Mouse (Mus musculus): ENCODE measurements around the gene Nova2. TPM values are rescaled to one million over a fixed set of nuclear protein-coding genes. Genes with fewer than 3 reads are reported as not detected.

Nova2 gene
- 10 to 100 TPM; 69.9 to 70.1 TPM for total RNA-seq (2021)
- long read RNA-seq, experiment 1, full-length matches to known transcripts = 6 of 38 reads
- long read RNA-seq, experiment 1, partial matches to known transcripts = 10 of 38 reads
- long read RNA-seq, experiment 1, other reads (novel, unspliced or antisense) = 22 of 38 reads
- long read RNA-seq, experiment 2, full-length matches to known transcripts = 4 of 20 reads
- long read RNA-seq, experiment 2, partial matches to known transcripts = 8 of 20 reads
- long read RNA-seq, experiment 2, other reads (novel, unspliced or antisense) = 8 of 20 reads

DNA sequence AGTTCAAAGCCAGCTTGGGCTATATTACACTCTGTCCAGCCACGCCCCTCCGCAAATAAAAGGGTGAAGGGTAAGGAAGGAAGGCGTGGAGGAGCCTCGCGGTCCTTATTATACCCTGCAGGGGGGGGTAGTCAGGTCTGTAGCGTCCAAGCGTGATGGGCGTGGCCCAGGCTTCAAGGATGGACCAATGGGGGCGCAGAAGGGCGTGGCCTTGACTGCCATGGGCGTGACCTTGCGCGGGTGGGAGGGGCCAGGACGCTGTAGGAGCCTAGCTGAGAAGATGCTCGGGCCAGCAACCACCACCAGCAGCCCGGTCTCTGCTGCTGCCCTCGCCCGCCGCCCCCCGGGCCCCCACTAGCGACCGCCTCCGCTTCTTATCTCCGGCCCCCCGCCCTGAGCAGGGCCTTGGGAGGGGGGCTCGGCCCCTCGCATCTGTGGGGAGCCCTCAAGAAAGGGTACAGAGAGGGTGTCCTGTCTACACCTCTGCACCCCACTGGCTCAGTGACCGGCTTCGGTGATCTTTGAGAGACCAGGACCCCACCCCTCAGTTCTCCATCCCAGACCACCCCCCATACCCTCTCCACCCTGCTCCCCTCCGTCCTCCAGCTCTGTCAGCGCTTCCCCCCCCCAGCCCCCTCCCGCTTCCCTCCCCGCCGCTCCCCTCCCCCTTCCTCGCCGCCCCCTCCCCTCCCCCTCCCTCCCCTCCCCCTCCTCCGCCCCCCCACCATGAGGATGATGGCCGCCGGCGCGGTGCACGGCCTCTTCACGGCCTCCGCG lies at the start of gene Nova2:
Gene Nova2, plus strand, starts transcription at position 727 of the 777 bp plus-strand sequence.
- DNase-seq (ENCODE audit: low spot score in 2 of 2) = peak; percentile 95 to 96

DNA sequence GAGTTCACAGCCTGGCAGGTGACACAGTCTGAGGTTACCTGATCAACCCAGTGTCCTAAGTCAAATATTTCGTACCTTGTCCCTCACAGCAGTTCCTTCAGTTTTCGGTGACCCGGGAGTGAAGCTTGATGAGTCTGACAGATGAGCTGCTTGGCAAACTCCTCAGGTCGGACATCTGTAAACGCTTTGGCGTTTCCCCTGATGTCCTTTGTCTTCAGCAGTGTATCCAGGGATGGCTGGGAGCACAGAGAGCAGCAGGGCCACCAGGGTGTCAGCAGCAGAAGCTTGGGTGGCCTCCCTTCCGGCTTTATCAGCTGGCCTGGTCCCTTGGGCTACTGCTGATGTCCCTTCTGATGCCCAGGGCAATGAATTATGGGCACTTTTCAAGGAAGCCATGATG lies 47.0 kb upstream of the Nova2 start:
- no peak for DNase-seq (ENCODE audit: low spot score in 2 of 2)

DNA sequence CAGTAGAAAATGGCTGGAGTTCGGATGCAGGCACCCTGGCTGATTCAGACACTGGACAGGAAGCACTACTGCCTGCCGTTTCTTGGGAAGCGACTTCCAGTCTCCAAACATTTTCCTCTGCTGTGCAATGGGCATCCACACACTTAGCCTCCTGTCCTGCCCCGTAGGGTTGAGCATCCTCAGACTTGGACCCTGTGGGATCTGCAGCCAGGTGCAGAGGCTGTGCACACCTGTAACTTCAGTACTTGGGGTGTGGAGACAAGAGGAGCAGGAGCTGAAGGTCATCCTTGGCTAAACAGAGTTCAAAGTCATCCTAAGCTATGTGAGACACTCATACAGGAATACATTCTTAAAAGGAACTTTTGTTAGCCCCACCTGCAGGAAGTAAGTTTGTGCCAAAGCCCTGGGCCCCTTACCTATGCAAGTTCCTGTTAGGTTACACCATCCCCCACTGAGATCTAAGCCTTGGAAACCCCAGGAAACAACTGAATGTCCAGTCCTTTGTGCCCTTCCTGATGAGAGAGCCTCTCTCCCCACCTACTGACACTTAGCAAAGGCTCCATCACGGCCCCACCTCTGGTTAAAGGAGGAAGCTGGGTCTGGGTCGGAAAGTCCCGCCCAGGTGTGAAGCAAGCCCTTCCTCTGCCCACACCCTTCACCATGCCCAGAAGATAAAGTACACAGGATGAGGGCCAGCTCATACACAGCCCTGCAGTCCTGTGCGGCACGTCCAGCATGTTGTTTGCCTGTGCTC lies 41.5 kb upstream of the Nova2 start:
- DNase-seq (ENCODE audit: low spot score in 2 of 2) = no peak

DNA sequence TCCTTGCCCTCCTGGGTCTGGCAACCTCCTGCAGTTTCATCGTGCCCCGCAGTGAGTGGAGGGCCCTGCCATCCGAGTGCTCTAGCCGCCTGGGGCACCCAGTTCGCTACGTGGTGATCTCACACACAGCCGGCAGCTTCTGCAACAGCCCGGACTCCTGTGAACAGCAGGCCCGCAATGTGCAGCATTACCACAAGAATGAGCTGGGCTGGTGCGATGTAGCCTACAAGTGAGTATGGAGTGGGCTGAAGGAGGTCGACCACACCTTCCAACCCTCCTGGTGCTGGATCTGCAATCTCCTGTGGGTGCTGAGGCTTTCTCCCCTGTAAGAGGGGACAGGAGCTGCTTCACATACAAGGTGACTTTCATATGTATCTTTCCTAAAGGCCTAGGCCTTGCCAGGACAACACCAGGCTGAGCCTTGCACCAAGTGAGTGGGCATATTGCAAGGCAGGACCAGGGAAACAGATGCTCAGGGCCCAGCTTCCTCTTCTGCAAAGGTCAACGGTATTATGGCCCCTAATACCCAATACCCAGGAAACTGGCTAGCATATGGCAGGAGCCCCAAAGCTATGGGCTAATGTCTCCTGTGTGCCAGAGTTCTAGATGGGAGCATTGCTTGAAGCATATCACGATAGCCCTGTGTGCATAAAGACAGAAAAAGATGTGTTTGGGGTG lies 40.8 kb upstream of the Nova2 start:
- DNase-seq (ENCODE audit: low spot score in 2 of 2) = no peak

DNA sequence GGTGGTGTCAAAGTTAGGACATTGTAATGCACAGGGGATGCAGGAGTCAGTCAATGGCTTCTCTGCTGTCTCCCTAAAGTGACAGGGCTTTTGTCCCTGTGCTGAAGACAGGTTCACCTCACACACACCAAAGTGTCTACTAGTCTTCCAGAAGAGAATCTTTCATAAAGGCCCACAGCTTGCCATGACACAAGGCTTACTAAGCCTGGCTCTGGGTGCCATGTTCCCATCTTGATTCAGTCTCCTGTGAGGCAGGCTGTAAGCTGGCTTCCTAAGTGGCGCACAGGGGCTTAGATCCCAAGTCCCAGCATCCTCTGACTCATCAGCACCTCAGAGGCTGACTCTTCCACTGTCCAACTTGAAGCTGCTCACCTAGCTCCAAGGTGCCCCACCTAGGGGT lies 38.7 kb upstream of the Nova2 start:
- DNase-seq (ENCODE audit: low spot score in 2 of 2) = no peak

DNA sequence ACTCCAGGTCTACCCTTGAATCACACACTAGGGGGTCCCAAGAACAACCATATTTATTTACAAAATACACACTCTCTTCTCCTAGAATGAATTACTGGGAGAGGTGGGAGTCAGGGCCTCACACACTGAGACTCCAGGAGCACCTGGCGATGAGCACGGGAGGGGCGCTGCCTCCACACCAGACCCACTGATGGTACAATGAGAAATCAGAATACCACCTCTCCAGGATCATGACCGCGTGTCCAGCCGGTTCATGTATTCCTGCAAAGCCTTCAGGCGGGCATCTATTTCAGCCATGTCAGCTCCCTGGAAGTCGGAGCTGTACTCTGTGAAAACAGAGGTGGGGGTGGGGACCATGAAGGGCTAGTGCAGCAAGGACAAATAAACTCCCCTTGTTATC lies 34.8 kb upstream of the Nova2 start:
- DNase-seq (ENCODE audit: low spot score in 2 of 2) = no peak

DNA sequence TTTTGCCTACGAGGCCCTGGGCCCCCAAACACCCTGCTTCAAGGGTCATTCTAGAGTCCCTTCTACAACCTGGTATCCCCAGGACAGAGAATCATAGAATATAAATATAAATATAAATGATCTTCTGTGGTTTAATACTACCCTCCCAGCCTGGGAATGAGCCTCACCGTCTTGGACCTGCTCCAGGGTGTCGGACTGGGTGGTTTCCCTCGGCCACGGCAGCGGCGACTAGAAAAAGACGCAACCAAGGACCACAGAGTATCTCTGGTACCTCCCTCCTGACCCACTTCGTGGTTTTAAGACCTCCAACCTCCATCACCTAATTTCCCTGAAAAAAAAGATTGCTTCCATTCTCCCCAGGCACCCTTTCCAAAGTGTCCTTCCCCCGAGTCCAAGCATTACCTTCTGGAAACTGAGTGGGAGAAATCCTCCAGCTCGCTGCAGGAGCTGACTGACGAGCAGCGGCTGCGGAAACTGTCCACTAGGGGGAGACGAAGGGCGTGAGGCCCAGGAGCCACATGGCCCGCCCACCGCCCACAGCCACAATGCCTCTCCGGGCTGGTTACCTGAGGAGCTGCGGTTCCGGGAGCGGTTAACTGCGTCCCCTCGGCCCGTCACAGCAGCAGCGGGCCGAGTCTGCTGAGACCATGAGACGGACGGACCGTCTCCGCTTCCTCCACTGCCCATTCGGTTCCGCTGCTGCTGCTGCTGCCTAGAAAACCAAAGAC lies 33.7 kb upstream of the Nova2 start:
- DNase-seq (ENCODE audit: low spot score in 2 of 2) = peak; percentile 93 to 95

DNA sequence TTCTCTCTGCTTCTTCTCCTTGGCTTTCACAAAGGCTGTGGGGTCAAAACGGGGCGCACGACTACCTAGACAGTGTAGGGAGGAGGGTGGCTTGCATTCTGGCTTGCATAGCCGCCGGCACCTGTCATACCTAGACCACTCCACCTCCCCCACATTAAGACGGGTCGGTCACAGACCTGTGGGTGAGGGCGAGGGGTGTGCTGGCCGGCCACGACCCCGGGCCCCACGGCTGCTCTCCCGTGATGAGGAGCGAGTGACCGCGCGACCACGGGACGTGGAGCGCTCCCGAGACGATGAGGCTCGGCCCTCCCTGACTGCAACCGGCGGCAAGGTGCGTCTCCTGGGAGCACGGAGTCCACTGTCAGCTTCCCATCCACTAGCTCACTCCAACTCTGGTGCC lies 32.7 kb upstream of the Nova2 start:
- no peak for DNase-seq (ENCODE audit: low spot score in 2 of 2)

DNA sequence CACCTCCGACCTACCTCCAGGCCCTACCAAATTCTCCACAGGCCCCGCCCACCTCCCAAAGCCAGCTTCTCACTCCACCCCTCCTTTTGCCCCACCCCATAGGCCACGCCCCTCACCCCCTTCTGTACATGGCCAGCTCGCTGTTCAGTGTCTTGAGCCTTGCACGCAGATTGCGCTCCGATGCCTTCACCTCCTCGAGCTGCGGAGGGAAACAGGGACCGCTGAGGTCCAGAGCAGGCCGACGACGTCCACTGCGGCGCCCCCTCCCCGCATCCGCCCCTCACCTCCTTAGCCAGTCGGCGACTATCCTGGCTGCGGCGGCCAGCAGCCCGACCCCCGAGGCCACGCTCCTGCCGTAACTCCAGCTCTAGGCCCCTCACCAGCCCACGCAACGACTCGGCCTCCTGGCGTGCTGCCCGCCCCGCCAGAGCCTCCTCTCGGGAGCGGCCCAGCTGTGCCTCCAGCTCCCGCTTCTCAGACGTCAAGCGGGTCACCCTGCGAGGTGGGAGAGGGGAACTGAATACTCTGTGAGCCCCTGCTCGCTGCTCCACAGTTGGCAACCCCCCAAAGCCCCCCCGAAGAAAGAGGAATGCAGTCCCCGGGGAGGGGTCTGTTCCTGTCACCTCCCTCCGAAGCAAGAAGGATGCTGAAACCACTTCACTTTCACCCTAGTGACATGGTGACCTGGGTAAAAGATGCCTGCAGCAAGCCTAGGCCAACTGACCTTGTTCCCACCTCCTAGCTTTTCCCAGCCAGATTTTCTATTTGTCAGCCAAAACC lies 31.8 kb upstream of the Nova2 start:
- peak; percentile 53 to 54 for DNase-seq (ENCODE audit: low spot score in 2 of 2)

DNA sequence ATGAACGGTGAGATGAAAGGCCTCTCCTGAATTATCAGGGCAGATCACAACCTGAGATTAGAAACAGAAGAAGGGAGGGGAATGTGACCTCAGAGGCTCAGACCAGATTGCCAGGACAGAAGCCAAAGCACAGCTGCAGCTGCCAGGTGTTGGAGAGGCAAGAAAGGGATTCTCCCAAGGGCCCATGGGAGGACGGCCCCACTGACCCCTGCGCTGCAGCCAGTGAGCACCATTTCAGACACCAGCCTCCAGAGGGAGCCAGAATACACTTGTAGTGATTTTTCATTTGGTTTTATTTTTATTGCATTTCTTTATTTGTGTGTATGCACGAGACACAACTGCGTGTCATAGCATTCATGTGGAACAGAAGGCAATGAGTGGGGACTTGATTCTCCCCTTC lies 29.2 kb upstream of the Nova2 start:
- DNase-seq (ENCODE audit: low spot score in 2 of 2) = peak; percentile 48 to 58

DNA sequence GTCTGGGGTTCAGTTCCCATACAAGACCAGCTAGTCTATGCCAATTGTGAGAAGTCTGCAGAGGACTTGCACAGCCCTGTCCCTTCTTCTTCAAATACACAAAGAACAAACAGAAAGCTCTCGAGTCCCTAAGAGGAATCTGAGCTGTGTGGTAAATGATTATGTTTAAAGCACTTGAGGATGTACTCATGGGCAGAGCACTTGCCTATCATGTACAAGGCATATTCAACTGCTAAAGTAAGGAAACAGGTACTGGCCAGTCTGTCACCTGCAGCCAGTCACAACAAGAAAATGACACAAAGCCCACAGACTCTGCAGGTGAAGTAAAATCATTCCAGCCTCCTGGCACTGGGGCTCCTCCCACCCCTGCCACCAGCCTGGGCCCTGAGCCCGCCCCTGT lies 25.2 kb upstream of the Nova2 start:
- no peak for DNase-seq (ENCODE audit: low spot score in 2 of 2)

DNA sequence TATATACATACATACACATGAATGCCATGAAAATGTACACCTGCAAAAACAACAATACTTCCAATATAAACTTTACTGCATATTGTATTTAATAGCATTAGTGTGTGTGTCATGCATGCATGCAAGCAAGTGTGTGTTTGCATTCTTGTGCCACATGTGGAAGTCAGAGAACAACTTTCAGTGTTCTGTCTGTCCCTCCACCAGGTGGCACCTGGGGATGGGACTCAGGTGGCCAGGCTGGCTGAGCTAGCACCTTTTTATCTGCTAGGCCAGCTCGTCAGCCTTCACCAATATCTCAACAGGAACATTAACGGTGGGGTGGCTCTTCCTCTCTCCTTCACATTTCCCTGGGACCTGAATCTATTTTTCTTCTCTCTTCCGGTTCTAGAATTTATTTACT lies 23.2 kb upstream of the Nova2 start:
- no peak for DNase-seq (ENCODE audit: low spot score in 2 of 2)

DNA sequence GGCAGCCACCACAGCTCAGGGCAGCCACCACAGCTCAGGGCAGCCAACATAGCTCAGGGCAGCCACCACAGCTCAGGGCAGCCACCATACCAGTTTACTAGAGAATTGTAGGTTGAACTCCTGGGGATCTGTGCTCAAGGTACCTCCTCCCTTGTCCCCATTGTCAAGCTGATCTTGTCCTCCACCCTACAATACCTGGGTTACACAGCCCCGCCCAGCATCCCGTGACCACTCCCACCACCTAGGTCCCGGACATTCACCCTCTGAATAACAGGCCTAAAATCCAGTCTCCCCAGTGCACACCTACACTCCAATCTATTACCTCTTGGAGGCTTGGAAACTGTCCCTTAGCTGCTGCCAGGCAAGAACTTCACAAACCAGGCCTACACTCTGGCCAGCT lies 20.7 kb upstream of the Nova2 start:
- no peak for DNase-seq (ENCODE audit: low spot score in 2 of 2)

DNA sequence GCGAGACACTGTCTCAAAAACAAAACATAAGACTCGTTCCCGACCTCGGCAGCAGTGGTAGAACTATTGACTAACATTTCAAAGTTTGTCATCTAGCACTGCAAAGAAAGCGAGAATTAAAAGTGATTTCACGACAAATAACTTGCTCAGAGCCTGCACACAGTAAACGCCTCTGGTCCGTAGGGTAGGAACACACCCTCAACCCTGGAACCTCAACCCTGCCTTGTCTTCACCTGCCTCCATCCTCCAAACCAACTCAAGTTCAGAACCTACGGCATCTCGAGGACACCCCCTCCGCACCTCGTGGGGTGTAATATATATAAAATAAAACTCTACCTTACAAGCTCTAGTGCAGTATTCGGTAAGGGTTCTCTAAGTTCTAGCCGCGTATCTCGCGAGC lies 15.9 kb upstream of the Nova2 start:
- no peak for DNase-seq (ENCODE audit: low spot score in 2 of 2)

DNA sequence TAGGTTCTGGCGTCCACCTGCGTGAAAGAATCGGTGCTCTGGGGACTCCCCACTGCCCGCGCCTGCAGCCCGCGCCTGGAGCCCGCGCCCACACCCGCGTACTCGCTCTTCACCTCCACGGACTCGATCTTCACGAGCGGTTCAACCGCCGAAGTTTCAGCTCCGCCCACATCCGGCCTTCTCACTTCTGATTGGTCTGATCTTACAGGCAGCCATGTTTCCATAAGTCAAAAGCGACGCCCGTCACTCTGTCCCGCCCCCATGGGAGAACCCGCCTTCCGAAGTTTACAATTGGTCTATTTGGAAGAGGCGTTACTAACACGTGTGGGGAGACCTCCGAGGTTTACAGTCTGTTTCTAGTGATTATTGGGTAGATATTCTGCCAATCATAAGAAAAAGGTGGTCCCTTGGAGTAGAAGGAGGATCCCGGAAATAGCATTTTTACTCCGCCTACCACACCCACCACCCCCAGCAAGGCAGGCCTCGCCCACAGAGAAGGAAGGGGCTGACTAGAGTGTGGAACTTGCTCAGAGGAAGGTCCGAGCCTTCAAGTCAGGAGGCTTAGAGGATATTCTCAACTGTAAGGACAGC lies 15.4 kb upstream of the Nova2 start, which contains the start of gene Ccdc61:
Gene Ccdc61, minus strand, starts transcription at position 175 of the 591 bp plus-strand sequence.
- peak; percentile 94 to 97 for DNase-seq (ENCODE audit: low spot score in 2 of 2)

DNA sequence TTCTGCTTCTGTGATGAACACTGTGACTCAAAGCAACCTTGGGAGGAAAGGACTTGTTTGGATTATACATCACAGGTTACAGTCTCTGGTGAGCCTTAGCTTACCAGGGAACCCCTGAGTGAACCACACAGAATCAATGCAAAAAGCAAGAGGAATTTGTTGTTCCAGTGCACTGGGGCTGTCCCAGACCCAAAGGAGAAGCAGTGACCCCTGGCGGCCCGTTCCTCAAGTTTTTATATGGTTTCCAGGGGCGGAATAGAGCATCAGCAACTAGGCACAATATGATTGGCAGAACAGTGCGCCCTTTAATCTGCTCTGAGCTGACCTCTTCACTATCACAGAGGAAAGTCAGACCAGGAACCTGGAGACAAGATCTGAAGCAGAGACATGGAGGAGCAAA lies 9.4 kb upstream of the Nova2 start:
- no peak for DNase-seq (ENCODE audit: low spot score in 2 of 2)

DNA sequence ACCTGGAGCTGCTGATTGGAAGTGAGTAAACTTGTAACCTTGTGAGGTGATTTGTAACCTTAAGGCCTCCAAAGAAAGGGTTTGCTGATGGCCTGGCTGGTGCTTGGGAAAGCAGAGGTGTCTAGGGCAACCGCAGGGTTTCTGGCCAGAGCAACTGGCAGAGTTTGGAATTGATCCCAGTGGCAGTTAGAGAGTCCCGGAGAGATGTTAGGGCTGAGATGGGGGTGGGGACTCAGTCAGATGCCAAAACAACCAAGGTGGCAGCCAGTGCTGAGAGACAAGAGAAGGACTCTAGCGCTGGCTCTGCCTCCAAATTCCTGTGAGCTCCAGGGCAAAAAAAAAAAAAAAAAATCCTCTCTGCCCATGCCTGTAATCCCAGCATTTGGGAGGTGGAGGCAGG lies 7.8 kb upstream of the Nova2 start:
- DNase-seq (ENCODE audit: low spot score in 2 of 2) = no peak

DNA sequence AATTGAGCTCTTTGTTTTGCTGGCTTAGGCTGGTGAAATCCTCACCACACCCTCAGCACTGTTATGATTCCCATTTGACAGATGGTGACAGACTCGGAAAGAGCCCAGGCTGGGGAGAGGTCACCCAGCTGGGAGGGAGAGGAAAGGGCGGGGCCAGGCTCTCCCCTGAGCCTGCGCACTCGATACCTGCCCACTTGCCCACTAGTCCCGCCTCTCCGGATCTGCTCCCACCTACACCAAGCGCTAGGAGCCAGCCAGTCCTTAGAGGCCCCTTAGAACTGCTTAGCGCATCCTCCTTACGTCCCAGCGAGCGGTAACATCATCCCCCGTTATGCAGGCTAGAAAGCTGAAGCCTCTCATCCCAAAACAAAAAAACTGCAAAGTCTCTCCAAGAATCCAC lies 4.6 kb upstream of the Nova2 start:
- peak; percentile 80 to 87 for DNase-seq (ENCODE audit: low spot score in 2 of 2)

DNA sequence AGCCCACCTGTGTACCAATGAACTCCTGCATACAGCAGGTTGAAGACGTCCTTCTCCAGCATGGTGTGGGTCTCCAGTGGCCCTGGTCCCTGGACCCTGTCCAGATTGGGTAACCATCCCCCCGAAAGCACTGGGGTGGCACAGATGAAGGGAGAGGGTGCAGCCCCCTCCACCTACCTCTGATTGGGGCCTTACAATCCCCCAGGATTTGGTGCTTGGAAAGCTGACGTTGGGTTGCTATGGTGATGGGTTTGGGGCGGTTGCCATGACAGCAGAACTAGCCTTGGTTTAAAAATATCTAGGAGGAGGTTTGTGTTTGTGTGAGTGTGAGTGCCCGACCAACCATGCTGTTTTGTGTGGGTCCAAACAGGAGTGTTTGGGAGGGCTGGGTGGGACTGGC lies 2.9 kb upstream of the Nova2 start:
- peak; percentile 75 to 87 for DNase-seq (ENCODE audit: low spot score in 2 of 2)

DNA sequence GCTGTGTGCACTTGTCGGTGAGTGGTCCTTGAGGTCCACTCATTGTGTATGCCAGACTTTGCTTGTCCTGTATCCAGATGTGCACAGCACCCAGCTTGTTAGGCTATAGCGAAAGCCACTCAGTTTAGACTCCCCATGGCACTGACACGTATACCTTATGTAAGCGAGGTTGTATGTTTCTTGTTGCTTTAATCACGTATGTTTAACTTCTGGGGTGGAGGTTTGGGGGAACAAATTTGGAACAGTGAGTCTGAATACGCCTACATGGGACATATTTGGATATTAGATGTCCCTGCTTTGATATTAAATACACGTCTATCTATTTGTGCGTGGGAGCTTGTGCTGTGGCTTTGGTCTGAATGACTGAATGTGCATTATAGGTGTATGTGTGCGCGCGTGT lies 2.4 kb upstream of the Nova2 start:
- DNase-seq (ENCODE audit: low spot score in 2 of 2) = no peak
